Mouse (Mus musculus) small intestine, adult 2 months (tissue): ENCODE measurements around the gene Taar8a.

Experiments
- CTCF ChIP-seq: fragments of 200-500 bp; IDR thresholded peaks from 2 replicates; pipeline ENCODE4 v1.5.1; 2012; ENCODE audit warnings: low read depth, mild to moderate bottlenecking, control low read depth, inconsistent platforms, low read length, moderate library complexity, mixed read lengths; ENCODE audit not compliant: insufficient replicate concordance, insufficient read length; ENCODE audit errors: extremely low read depth
- POLR2A ChIP-seq: fragments of 200-500 bp; IDR thresholded peaks from 2 replicates; pipeline ENCODE4 v1.6.1; 2012; ENCODE audit warnings: low read depth, mild to moderate bottlenecking, control low read depth, inconsistent platforms, low read length, moderate library complexity

- TF ChIP-seq CTCF (no peak), POLR2A (no peak)
Observed at GRCm38 (mm10) chr10:24037314-24037713, 39.0 kb upstream of the Taar8a start, which contains the start of gene Taar7e.
